Mouse (Mus musculus): ENCODE data around the gene Rbm28.

The Rbm28 gene
- long read RNA-seq, experiment 1, full-length matches to known transcripts, result 7 of 25 reads
- long read RNA-seq, experiment 1, partial matches to known transcripts, result 17 of 25 reads
- long read RNA-seq, experiment 1, other reads (novel, unspliced or antisense), result 1 of 25 reads
- long read RNA-seq, experiment 2, full-length matches to known transcripts, result 3 of 36 reads
- long read RNA-seq, experiment 2, partial matches to known transcripts, result 31 of 36 reads
- long read RNA-seq, experiment 2, other reads (novel, unspliced or antisense), result 2 of 36 reads

GRCm38 (mm10) chr6:29164314-29165244, at the start of gene Rbm28:
Rbm28 (minus strand) TSS chr6:29165006.
- intact Hi-C loops (cut with DNase I), result loop anchor here (5.0 kb wide), 2 partner anchors 73 to 113 kb away; partner anchors contain the start of gene Fam71f2

GRCm38 (mm10) chr6:29214245-29214644, 49.4 kb upstream of the Rbm28 start:
- intact Hi-C loops (cut with DNase I), result no loop called here

- intact Hi-C loops (cut with DNase I), result no loop called here
Observed at GRCm38 (mm10) chr6:29213436-29213835, 48.6 kb upstream of the Rbm28 start.

GRCm38 (mm10) chr6:29211806-29212492, 47.1 kb upstream of the Rbm28 start:
- intact Hi-C loops (cut with DNase I), result no loop called here

- intact Hi-C loops (cut with DNase I), result no loop called here
Observed at GRCm38 (mm10) chr6:29211146-29211545, 46.3 kb upstream of the Rbm28 start.

- intact Hi-C loops (cut with DNase I), result no loop called here
Observed at GRCm38 (mm10) chr6:29210231-29210936, 45.6 kb upstream of the Rbm28 start.

- intact Hi-C loops (cut with DNase I), result no loop called here
Observed at GRCm38 (mm10) chr6:29208178-29208577, 43.4 kb upstream of the Rbm28 start.

GRCm38 (mm10) chr6:29207017-29207416, 42.2 kb upstream of the Rbm28 start:
- intact Hi-C loops (cut with DNase I), result no loop called here

- intact Hi-C loops (cut with DNase I), result no loop called here
Observed at GRCm38 (mm10) chr6:29206006-29206405, 41.2 kb upstream of the Rbm28 start.

- intact Hi-C loops (cut with DNase I), result loop anchor here (2.0 kb wide), 2 partner anchors 36 to 74 kb away; partner anchors contain the start of gene Fam71f2
Observed at GRCm38 (mm10) chr6:29204932-29205614, 40.3 kb upstream of the Rbm28 start.

GRCm38 (mm10) chr6:29203861-29204585, 39.2 kb upstream of the Rbm28 start:
- intact Hi-C loops (cut with DNase I), result loop anchor here (2.0 kb wide), 2 partner anchors 37 to 75 kb away; partner anchors contain the start of gene Fam71f2

- intact Hi-C loops (cut with DNase I), result no loop called here
Observed at GRCm38 (mm10) chr6:29203096-29203495, 38.3 kb upstream of the Rbm28 start.

GRCm38 (mm10) chr6:29201988-29202387, 37.2 kb upstream of the Rbm28 start:
- intact Hi-C loops (cut with DNase I), result no loop called here

- intact Hi-C loops (cut with DNase I), result no loop called here
Observed at GRCm38 (mm10) chr6:29201341-29201740, 36.5 kb upstream of the Rbm28 start.

GRCm38 (mm10) chr6:29200496-29200895, 35.7 kb upstream of the Rbm28 start:
- intact Hi-C loops (cut with DNase I), result no loop called here

- intact Hi-C loops (cut with DNase I), result no loop called here
Observed at GRCm38 (mm10) chr6:29199223-29199855, 34.5 kb upstream of the Rbm28 start.

GRCm38 (mm10) chr6:29198309-29199222, 33.8 kb upstream of the Rbm28 start:
- intact Hi-C loops (cut with DNase I), result loop anchor here (1.0 kb wide), 1 partner anchor 32 kb away; no protein-coding TSS in a partner anchor
